Mouse (Mus musculus): ENCODE measurements around the gene Naglu.

DNA sequence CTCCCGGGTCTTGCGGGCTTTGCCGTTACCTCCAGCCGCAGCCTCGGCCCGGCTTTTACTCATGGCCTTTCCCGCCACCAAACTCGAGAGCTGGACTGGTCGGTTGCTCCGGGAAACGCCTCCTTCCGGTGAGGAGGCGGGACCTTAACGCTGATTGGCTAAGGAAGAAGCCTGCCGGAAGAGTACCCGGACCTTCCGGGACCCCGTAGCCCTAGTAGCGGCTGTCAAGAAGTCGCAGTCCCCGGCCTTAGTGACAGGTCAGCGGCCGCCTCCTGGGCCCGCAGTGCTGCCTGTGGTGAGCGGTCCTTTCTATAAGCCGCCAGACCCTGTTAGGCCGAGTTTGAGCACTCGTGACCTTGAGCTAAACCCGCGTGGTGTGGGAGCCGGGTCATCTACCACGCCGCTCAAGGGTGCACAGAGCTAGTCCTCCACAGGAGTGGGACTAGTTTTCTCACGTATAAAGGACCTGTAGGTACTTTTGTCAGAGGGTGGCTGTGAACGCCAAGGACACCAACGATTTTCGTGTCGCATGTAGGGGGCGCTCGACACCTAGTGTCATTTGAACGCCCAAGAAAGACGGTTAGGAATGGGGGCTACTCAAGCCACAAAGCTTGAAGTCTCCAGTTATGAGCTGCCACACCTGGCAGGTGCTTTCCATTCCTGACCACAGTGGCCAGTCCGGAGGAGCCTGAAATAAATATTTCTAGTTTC is 25.7 kb downstream of the Naglu start, which contains the start of gene Psmc3ip:
- TF ChIP-seq GATA1 (IDR thresholded peaks at IDR 0.05; ENCODE audit: low read length), result no peak
- TF ChIP-seq TAL1 (IDR thresholded peaks at IDR 0.05; ENCODE audit: low read length), result no peak

Data from erythroblast, embryonic 14.5 days (primary cell).